Mouse (Mus musculus) right cerebral cortex, postnatal 4 days (tissue): ENCODE measurements around the gene Scfd2.
A peak's percentile ranks its signal among the peaks of the same experiment; 100 is the strongest.

ENCODE experiments used
- DNase-seq: peaks from one replicate; pipeline ENCODE4 v3.0.0-alpha.2; 2022

Scfd2 gene

GRCm38 (mm10) chr5:74455510-74456269 is 75.9 kb downstream of the Scfd2 start:
- DNase-seq = no peak

DNA sequence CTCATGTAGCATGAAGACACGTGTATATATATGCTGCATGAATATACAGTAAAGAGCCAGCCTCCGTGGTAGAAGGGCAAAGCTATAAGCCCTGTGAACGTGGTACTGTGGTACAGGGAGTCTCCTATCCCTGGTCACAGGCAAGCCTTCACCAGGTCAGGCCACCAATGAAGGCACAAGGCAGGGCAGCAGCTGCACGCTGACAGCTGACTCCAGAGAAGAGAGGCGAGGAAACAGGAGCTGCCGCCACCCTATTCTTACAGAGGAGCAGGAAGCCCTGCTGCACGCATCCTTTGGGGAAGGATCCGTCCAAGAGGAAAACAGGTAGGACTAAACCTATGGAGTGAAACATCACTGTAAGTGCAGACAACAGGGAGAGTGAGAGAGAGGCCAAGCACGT is 76.5 kb downstream of the Scfd2 start:
- no peak for DNase-seq

DNA sequence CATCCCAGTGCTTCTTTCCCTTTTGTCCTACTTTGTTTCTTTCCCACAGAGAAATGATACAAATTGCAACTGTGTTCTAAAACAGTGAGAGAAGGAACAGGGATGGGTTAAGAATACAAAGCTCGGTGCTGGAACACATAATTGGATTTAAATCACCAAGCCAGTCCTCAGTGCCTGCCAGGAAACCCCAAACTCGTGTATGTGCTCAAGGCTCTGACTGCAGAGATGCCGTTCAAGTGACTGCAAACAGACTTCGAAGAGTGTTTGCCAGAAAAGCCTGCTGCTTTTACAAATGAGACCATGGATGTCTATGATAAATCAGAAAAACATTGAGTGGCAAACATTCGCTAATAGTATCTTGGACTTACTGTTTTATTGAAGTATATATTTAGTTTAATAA is 80.6 kb downstream of the Scfd2 start:
- no peak for DNase-seq

DNA sequence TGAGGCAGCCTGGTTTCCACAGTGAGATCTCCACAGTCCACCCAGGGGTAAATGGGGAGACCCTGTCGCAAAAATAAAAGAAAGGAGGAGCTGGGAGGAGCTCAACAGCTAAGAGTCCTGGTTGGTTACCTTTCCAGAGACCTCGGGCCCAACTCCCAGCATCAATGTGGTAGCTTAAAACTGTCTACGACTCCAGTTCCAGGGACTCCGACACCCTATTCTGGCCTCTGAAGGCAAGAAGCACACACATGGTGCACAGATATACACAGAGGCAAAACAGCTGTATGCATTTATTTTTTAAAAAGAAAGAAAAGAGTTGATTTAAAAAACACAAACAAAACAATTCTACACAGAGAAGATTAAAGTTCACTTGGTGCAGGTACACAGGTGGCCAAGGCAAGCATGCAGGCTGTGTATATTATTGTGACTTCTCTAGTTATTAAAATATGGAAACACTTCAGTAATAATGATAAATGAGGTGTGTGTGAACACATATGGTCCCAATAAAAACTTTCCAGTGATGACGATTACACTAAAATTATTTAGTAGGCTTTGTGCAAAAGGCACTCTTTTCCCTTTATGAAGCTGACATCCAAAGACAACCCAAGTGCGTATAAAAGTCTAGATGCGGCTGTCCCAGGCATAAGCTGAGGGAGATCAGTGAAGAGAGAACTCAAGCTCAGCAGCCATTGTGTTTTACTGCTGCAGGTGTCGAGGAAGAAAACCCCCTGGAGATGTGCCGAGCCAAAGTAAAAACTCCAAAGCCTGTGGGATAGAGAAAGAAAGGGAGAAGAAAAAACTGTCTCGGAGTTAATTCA is 83.8 kb downstream of the Scfd2 start:
- no peak for DNase-seq

DNA sequence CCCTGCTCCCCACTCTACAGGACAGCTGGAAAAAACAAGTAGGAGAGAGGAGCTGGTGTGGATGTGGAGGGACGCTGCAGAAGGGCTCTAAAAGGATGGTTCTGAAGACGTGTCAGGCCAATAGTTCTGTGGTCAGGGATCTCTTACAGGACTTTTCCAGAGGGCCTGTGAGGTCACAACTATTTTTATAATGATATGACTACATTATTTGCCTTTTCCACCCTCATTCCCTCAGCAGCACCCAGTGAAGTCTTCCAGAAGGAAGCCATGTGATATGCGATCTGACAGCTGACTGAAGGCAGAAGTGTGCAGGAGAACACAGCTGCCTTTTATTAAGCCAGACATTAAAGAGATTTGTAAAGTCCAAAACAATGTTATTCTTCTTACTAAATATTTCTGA is 85.7 kb downstream of the Scfd2 start:
- no peak for DNase-seq

GRCm38 (mm10) chr5:74438353-74438752 is 93.2 kb downstream of the Scfd2 start:
- DNase-seq = no peak

GRCm38 (mm10) chr5:74433580-74434147 is 97.9 kb downstream of the Scfd2 start:
- peak; percentile 75 for DNase-seq

- no peak for DNase-seq
These were observed 98.5 kb downstream of the Scfd2 start for GRCm38 (mm10) chr5:74432879-74433539.

DNA sequence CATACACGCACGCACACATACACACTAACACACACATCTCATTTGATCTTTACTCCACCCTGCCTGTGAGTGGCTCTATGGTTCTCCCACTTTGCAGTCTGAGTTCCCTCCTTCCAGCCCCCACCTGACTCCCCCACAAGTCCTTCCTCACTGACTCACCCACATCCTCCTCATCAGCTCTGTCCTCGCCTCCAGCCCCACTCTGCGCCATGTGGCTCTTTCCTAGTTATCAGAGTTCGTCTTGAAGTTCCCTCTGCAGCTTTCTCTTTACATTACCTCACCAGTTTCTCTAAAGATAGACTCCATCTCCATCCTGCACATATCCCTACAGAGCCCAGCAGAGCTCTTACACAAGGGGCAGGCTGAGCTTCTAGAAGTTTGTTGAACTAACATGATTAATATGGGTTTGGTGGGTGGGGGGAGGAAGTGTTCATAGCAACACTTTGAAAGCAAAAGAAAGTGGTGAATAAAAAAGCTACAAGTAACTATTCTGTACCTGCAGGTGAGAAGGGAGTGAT is 110.9 kb downstream of the Scfd2 start:
- no peak for DNase-seq

- no peak for DNase-seq
These were observed 119.0 kb downstream of the Scfd2 start for GRCm38 (mm10) chr5:74412557-74412956.

DNA sequence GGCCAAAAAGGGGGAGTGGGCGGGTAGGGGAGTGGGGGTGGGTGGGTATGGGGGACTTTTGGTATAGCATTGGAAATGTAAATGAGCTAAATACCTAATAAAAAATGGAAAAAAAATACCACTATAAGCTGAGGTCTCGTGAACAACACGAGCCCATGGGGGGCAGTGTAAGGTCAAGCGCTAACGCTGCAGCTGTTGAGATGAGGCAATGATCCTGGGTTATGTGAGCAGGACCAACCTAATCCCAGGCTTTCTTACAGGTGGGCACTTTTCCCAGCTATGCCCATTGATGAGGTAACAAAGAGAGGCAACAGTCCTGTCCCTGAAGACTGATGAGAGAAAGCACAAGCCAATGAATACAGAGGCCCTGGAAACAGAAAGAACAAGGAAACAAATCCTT is 126.7 kb downstream of the Scfd2 start:
- no peak for DNase-seq

DNA sequence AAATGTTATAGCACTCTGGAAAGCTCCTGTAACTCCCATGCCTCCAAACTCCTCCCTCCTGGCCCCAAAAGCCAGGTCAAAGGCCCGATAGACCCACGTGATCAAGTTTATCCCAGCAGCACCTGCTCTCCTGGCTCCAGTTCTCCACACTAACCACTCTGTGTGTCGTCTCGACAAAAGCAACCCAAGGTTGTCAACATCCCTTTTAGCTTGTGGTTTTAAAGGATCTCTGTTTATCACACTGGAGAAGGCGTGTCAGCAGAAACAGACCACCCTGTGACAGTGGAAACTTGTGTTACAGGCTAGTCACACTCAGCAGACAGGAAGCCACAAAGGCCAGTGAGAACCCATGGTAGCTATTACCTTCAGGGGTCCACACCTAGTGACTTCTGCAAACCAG is 127.5 kb downstream of the Scfd2 start:
- DNase-seq = no peak

DNA sequence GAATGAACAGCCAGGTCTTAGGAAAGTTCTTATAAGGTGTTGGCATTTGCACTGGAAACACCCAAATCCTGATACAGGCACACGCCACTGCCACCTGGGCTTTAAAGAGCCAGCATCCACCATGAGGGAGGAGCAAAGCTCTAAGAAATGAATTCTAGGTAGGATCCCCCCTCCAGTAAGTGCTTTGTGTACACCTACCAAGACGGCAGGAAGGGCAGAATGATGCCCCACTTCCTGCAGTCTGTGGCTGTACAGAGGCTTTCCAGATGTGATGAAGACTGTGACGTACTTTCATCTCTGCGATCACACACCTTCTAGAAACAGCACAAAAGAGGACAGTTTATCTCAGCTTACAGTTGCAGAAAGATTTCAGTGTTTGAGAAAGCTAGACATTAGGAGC is 128.9 kb downstream of the Scfd2 start:
- no peak for DNase-seq

- DNase-seq = no peak
These were observed 139.8 kb downstream of the Scfd2 start for GRCm38 (mm10) chr5:74391806-74392205.

GRCm38 (mm10) chr5:74391346-74391745 is 140.2 kb downstream of the Scfd2 start:
- no peak for DNase-seq

DNA sequence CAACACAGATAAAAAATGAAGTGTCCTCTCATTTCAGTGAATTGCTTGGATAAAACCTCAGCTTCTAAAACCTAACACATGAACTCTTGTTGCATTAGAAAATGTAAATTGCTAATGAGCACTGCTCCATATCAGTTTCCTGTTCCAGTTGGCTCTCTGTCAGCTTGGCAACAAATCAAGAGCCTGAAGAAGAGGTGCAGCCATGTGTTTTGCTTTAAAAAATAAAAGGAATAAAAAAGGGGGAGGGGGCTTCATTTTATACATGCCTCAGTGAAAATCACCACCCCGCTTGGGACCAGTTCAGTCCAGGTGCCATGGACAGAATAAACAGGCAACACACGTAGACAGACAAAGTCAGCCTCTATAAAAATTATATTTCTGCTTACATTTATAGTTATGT is 142.7 kb downstream of the Scfd2 start:
- peak; percentile 33 for DNase-seq

DNA sequence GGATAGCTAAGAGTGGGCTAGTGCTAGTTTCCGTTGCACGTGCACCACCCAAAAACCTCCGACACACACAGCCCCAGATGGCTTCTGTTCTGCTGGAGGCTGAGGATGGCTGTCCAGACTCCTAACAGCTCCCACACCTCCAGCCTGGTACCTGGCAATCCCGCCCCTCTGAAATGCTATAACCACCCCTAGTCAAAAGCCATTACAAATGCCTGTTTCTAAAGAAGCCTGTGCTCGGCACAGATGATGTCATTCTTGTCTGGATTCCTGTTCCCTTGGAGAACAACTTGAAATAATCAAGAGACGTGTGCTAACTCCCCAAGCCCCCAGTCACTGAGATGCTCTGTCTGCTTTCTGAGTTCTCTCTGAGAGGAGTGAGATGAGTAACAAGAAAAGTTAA is 143.5 kb downstream of the Scfd2 start:
- no peak for DNase-seq

DNA sequence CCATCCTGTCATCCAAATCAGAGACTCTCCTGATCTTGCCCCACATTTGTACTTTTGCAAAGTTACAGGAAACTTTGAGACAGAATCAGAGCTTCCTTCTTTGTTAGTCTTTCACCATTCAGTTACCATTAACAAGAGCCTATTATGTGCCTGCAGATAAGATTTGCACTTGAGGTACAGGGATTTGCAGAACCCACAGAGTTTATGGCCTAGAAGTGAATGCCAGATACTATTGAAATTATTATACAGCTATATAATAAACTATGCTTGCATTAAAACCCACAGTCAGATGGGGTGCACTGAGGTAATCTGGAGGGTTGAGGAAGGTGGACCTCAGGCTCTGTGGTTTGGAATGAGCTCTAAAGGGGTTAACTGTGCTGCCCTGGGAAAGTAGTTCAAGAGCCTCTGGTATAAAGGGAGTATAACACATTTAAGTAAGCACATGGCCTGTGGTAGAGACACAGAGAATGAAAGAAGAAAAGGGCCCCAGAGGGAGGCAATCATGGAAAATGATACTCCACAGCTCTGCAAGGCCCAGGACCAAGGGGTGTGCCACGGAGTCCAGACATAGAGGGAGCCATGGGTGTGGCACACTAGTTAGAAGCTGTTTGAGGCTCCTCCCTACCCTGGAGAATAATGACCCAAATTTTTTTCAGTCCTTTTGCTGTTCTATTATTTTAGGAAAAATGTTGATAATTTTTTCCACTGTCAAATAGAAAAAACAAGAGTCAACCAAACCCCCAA is 144.2 kb downstream of the Scfd2 start:
- no peak for DNase-seq

GRCm38 (mm10) chr5:74380045-74380444 is 151.5 kb downstream of the Scfd2 start:
- DNase-seq = no peak

- DNase-seq = no peak
These were observed 164.9 kb downstream of the Scfd2 start for GRCm38 (mm10) chr5:74366710-74367101.

- no peak for DNase-seq
These were observed 165.4 kb downstream of the Scfd2 start for GRCm38 (mm10) chr5:74365984-74366709.

DNA sequence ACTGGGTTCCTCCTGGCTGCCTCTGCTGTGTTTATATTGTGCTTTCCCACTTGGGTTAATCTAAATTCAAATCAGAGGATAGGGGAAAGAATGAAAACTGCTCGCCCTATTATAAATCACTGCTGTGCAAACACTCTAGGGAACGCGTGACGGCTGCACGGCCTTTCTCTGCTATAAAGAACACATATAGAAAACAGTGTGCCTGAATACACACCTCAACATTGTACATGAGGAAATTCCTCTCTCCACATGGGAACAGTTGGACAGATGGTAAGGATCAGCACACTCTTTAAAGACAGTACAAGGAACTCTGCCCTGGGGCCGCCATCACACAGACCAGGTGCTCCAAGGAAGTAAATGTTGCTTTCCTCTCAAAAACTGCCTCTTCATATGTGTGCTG is 166.2 kb downstream of the Scfd2 start:
- no peak for DNase-seq
